Mouse (Mus musculus): Measurements from ENCODE around the gene Tbc1d2b. TPM values are rescaled to one million over a fixed set of nuclear protein-coding genes. Genes with fewer than 3 reads are reported as not detected.

Gene Tbc1d2b
- polyA plus RNA-seq, 1 experiment from 2014 or later = 5.8 TPM

DNA sequence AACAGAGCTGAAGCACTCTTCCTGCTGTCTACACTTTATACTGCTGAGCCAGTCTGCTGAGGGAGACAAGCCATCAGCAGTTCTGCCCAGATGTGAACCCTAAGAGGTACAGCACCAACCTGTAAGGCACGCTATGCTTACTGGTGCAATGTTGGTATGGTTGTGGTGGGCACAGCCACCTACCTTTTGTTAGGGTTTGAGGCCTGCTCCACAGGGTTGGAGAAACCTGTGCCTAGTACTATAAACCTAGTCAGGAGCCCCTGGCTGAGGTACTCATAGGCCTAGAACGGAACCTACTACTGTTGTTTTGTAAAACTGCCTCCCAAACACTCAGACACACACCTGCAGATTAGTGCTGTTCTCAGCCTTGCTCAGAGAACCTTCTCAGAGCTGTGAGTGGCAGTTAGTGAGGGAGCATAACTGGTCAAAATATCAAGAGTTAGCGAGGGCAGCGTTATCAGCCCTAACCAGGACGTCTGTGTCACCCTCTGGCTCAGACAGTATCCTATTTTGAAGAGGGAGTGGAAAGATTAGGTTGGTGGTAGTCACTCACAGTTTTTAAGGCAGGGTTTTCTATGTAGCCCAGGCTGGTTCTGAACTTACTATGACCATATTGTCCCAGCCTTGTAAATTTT, 20.3 kb downstream of the Tbc1d2b start:
- Histone ChIP-seq H3K4me1 (ENCODE audit: control insufficient read depth, insufficient read depth, low read length) (no peaks in the 10 kb centered on the region), H3K9me3 (ENCODE audit: control insufficient read depth, low read length) (no peaks in the 10 kb centered on the region), H3K27me3 (ENCODE audit: control insufficient read depth, insufficient read depth, low read length) (no peaks in the 10 kb centered on the region), H3K27ac (ENCODE audit: low read depth, low read length) (no peak overlapping the region), H3K9ac (replicated peaks; ENCODE audit: low read depth, low read length) (no peak overlapping the region), H3K4me2 (ENCODE audit: low read depth, low read length) (no peak overlapping the region), H3K4me3 (ENCODE audit: low read depth, low read length) (no peak overlapping the region), H3K36me3 (ENCODE audit: control insufficient read depth, insufficient read depth, low read length) (peaks cover 9% of the 10 kb centered on the region; the same call in 1 of the 2 replicates)
- WGBS = 93% methylated on average over 5 of the region's 5 CpGs
- ATAC-seq (ENCODE audit: low read depth) = no peak

DNA sequence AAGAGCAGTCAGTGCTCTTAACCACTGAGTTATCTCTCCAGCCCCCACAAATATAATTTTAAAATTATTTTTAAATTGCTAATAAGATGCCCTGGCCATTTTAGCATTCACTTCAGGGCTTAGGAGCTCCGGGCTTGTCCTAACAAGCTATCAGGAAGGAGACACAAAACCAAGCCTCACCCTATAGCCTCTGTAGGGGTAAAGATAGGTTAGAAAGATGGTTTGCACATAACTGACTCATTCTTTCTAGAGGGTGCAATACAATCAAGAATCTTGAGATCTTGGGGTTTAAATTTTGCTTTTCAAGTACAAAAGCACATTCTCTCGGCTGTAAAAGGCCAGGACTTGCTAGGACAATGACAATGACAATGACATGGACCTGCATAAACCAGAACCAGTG, 21.6 kb downstream of the Tbc1d2b start:
- WGBS = 90% methylated on average over 2 of the region's 2 CpGs
- ATAC-seq (ENCODE audit: low read depth) = no peak
- Histone ChIP-seq H3K4me3 (ENCODE audit: low read depth, low read length) (no peak overlapping the region), H3K4me1 (ENCODE audit: control insufficient read depth, insufficient read depth, low read length) (no peaks in the 10 kb centered on the region), H3K36me3 (ENCODE audit: control insufficient read depth, insufficient read depth, low read length) (peaks cover 9% of the 10 kb centered on the region; the same call in 1 of the 2 replicates), H3K4me2 (ENCODE audit: low read depth, low read length) (no peak overlapping the region), H3K27ac (ENCODE audit: low read depth, low read length) (no peak overlapping the region), H3K9me3 (ENCODE audit: control insufficient read depth, low read length) (no peaks in the 10 kb centered on the region), H3K9ac (replicated peaks; ENCODE audit: low read depth, low read length) (no peak overlapping the region), H3K27me3 (ENCODE audit: control insufficient read depth, insufficient read depth, low read length) (no peaks in the 10 kb centered on the region)

DNA sequence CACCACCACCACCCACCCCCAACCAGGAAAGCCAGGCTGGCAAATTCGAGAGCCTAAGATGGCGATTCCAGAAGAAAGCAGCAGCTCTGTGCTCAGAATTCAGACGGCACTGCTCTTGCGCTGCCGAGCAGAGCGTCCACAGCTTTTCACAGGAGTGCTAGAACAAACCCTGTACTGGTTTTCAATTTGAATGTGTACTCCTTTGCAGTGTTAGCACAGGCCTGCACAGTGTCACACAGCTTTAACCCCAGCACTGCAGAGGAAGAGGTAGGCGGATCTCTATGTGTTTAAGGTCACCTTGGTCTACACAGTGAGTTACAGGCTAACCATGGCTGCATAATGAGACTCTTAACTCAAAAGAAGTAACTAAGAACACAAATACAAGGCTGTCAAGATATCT, 22.3 kb downstream of the Tbc1d2b start:
- ATAC-seq (ENCODE audit: low read depth) = no peak

DNA sequence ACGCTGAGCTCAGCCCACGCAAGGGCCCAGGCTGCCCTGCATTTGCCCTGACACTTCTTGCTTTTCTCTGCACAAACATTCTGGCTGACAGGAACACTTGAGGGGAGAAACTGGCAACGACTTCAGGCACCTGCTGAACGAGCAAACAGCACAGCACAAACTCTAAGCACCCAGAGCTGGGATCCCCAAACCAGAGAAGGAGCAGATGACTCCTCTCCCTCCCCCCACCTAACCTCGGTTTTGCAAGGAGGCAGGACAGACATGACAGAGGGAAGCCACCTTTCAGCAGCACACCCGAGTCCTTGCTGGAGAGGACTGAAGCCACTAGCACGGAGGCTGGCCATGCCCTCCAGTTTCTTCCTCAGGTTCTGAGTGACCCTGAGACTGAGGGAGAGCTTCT, 23.3 kb downstream of the Tbc1d2b start:
- Histone ChIP-seq H3K27me3 (ENCODE audit: control insufficient read depth, insufficient read depth, low read length) (no peaks in the 10 kb centered on the region), H3K4me2 (ENCODE audit: low read depth, low read length) (no peak overlapping the region), H3K9me3 (ENCODE audit: control insufficient read depth, low read length) (no peaks in the 10 kb centered on the region), H3K4me1 (ENCODE audit: control insufficient read depth, insufficient read depth, low read length) (no peaks in the 10 kb centered on the region), H3K36me3 (ENCODE audit: control insufficient read depth, insufficient read depth, low read length) (peaks cover 9% of the 10 kb centered on the region; the same call in 1 of the 2 replicates), H3K4me3 (ENCODE audit: low read depth, low read length) (no peak overlapping the region), H3K9ac (replicated peaks; ENCODE audit: low read depth, low read length) (no peak overlapping the region), H3K27ac (ENCODE audit: low read depth, low read length) (no peak overlapping the region)
- no peak for ATAC-seq (ENCODE audit: low read depth)
- WGBS = 84% methylated on average over 7 of the region's 7 CpGs

More for the DNA sequence above, 22.3 kb downstream of the Tbc1d2b start:
- Histone ChIP-seq H3K27ac (ENCODE audit: low read depth, low read length) (no peak overlapping the region), H3K4me2 (ENCODE audit: low read depth, low read length) (no peak overlapping the region), H3K27me3 (ENCODE audit: control insufficient read depth, insufficient read depth, low read length) (no peaks in the 10 kb centered on the region), H3K4me3 (ENCODE audit: low read depth, low read length) (no peak overlapping the region), H3K9ac (replicated peaks; ENCODE audit: low read depth, low read length) (no peak overlapping the region), H3K4me1 (ENCODE audit: control insufficient read depth, insufficient read depth, low read length) (no peaks in the 10 kb centered on the region), H3K9me3 (ENCODE audit: control insufficient read depth, low read length) (no peaks in the 10 kb centered on the region), H3K36me3 (ENCODE audit: control insufficient read depth, insufficient read depth, low read length) (peaks cover 9% of the 10 kb centered on the region; the same call in 1 of the 2 replicates)
- 94% methylated on average over 7 of the region's 7 CpGs for WGBS

DNA sequence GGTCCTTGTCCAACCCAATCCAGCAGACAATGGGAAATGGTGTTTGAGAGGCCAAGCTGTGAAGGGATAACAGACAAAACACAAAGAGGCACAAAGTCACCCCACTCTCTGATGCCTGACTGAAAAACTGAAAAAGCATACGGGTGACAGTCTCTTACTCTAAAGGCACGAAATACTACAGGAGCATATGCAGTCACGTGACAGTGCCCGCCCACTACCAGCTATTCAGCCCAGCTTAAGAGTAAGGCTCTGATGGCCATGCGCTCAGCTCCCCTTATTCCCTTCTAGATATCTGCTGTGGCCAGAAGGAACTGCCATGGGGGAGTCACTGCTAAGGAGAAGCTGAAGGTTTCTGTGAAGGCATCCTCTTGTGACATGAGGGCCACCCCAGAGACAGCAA, 24.8 kb downstream of the Tbc1d2b start:
- H3K4me1 ChIP-seq (ENCODE audit: control insufficient read depth, insufficient read depth, low read length) = no peaks in the 10 kb centered on the region
- no peak overlapping the region for H3K27ac ChIP-seq (ENCODE audit: low read depth, low read length)
- no peak overlapping the region for H3K4me2 ChIP-seq (ENCODE audit: low read depth, low read length)
- no peaks in the 10 kb centered on the region for H3K27me3 ChIP-seq (ENCODE audit: control insufficient read depth, insufficient read depth, low read length)
- H3K9ac ChIP-seq (replicated peaks; ENCODE audit: low read depth, low read length) = no peak overlapping the region
- H3K36me3 ChIP-seq (ENCODE audit: control insufficient read depth, insufficient read depth, low read length) = peaks cover 9% of the 10 kb centered on the region; the same call in 1 of the 2 replicates
- 96% methylated on average over 5 of the region's 5 CpGs for WGBS
- H3K9me3 ChIP-seq (ENCODE audit: control insufficient read depth, low read length) = no peaks in the 10 kb centered on the region
- no peak for ATAC-seq (ENCODE audit: low read depth)
- H3K4me3 ChIP-seq (ENCODE audit: low read depth, low read length) = no peak overlapping the region

DNA sequence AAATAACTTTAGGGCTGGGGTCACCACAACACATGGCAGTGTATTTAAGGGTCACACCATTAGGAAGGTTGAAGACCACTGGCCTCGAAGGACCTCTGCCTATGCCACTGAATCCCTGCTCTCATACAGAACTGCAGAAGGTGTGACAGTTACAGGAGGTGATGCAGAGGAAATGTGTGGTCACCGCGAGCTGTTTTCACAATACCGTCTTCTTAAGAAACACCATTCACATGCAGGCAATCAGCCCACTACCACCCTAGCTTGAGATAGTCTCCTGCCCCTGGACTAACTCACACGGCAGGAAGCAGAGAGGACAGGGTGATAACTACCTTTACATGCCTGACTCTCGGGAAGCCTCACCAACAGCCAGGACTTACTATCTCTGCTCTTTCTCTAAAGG, 25.4 kb downstream of the Tbc1d2b start:
- no peaks in the 10 kb centered on the region for H3K9me3 ChIP-seq (ENCODE audit: control insufficient read depth, low read length)
- H3K4me1 ChIP-seq (ENCODE audit: control insufficient read depth, insufficient read depth, low read length) = no peaks in the 10 kb centered on the region
- H3K9ac ChIP-seq (replicated peaks; ENCODE audit: low read depth, low read length) = no peak overlapping the region
- no peaks in the 10 kb centered on the region for H3K27me3 ChIP-seq (ENCODE audit: control insufficient read depth, insufficient read depth, low read length)
- no peak overlapping the region for H3K4me3 ChIP-seq (ENCODE audit: low read depth, low read length)
- no peak for ATAC-seq (ENCODE audit: low read depth)
- 95% methylated on average over 6 of the region's 6 CpGs for WGBS
- H3K36me3 ChIP-seq (ENCODE audit: control insufficient read depth, insufficient read depth, low read length) = peaks cover 9% of the 10 kb centered on the region; the same call in 1 of the 2 replicates
- H3K4me2 ChIP-seq (ENCODE audit: low read depth, low read length) = no peak overlapping the region
- H3K27ac ChIP-seq (ENCODE audit: low read depth, low read length) = no peak overlapping the region

DNA sequence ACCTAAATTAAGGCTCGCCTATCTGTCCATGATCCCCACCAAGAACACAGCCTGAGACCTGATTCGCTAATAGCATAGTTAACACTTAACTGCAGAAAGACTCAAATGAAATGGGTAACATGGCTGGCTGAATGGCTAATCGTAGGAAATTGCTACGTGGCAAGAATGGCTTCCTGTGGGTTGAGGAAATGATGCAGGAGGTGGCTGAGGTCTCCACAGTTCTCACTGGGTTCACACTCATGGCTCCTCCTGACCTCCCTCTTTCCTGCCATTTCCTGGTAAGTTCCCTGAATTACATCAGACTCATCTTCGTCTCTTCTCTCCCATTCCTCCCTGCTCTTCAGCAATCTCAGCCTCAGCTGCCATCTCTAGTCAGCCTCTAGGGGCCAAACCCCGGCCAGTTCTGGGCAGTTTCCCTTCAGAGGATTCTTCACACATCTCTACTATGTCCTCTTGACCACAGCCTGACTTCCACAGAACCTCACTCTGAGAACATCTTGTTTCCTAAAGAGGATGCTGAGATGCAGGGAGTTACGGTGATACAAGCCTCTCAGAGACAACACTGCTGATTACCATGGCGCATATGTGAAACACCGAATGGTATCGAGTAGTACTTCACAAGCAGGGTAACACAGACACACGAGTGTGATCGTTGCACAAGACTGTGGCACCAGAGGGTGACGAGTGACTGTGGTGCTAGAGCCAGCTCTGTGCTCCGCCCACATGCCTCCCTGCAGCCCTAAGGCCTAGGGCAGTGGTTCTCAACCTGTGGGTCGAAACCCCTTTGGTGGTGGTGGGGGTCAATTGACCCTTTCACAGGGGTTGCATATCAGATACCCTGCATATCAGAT, 26.1 kb downstream of the Tbc1d2b start:
- 89% methylated on average over 15 of the region's 15 CpGs for WGBS

DNA sequence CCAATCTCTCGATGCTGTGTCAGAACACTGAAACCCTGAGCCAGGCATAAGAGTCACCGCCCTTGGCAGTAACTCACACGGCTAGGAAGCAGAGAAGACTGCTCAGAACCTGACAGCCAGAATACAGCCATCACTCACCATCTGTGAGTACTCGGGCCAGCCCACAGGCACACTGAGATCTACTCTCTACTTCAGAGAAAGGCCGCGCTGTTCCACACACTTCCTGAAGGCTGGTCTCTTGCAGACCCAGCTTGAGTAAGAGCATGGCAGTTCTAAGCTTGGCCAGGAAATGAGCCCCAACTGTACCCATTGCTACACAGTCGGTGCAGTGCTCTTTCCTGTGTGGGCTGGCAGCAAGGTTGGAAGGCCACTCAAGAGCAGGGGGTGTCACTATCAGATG, 27.7 kb downstream of the Tbc1d2b start:
- no peak overlapping the region for H3K27ac ChIP-seq (ENCODE audit: low read depth, low read length)
- no peaks in the 10 kb centered on the region for H3K4me1 ChIP-seq (ENCODE audit: control insufficient read depth, insufficient read depth, low read length)
- no peak overlapping the region for H3K4me3 ChIP-seq (ENCODE audit: low read depth, low read length)
- no peaks in the 10 kb centered on the region for H3K9me3 ChIP-seq (ENCODE audit: control insufficient read depth, low read length)
- WGBS = 88% methylated on average over 7 of the region's 7 CpGs
- H3K27me3 ChIP-seq (ENCODE audit: control insufficient read depth, insufficient read depth, low read length) = no peaks in the 10 kb centered on the region
- H3K4me2 ChIP-seq (ENCODE audit: low read depth, low read length) = no peak overlapping the region
- peaks cover 5% of the 10 kb centered on the region; the same call in 1 of the 2 replicates for H3K36me3 ChIP-seq (ENCODE audit: control insufficient read depth, insufficient read depth, low read length)
- no peak for ATAC-seq (ENCODE audit: low read depth)
- H3K9ac ChIP-seq (replicated peaks; ENCODE audit: low read depth, low read length) = no peak overlapping the region

More for the DNA sequence above, 26.1 kb downstream of the Tbc1d2b start:
- Histone ChIP-seq H3K9me3 (ENCODE audit: control insufficient read depth, low read length) (no peaks in the 10 kb centered on the region), H3K36me3 (ENCODE audit: control insufficient read depth, insufficient read depth, low read length) (peaks cover 9% of the 10 kb centered on the region; the same call in 1 of the 2 replicates), H3K4me2 (ENCODE audit: low read depth, low read length) (no peak overlapping the region), H3K4me1 (ENCODE audit: control insufficient read depth, insufficient read depth, low read length) (no peaks in the 10 kb centered on the region), H3K27me3 (ENCODE audit: control insufficient read depth, insufficient read depth, low read length) (no peaks in the 10 kb centered on the region), H3K4me3 (ENCODE audit: low read depth, low read length) (no peak overlapping the region), H3K27ac (ENCODE audit: low read depth, low read length) (no peak overlapping the region), H3K9ac (replicated peaks; ENCODE audit: low read depth, low read length) (no peak overlapping the region)
- ATAC-seq (ENCODE audit: low read depth) = no peak

DNA sequence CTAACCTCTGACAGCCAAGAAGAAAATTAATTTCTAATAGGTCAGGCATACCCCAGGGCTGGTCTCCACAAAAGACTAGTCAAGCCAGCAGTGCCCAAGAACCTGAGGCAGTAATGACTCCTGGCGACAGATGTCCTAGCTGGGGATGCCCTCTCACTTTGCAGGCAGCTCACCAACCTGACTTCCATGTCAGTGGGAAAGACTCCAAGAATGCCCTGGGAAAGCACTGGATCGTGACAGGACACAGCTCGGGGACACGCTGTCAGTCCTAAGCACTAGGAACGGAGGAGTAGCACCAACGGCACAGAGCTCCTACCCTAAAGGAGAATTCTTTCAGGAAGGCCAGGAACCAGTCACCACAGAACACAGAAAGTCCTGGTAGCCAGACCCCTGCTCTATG, 28.3 kb downstream of the Tbc1d2b start:
- no peak overlapping the region for H3K4me3 ChIP-seq (ENCODE audit: low read depth, low read length)
- WGBS = 92% methylated on average over 6 of the region's 6 CpGs
- peaks cover 5% of the 10 kb centered on the region; the same call in 1 of the 2 replicates for H3K36me3 ChIP-seq (ENCODE audit: control insufficient read depth, insufficient read depth, low read length)
- no peaks in the 10 kb centered on the region for H3K9me3 ChIP-seq (ENCODE audit: control insufficient read depth, low read length)
- ATAC-seq (ENCODE audit: low read depth) = no peak
- H3K27me3 ChIP-seq (ENCODE audit: control insufficient read depth, insufficient read depth, low read length) = no peaks in the 10 kb centered on the region
- H3K4me2 ChIP-seq (ENCODE audit: low read depth, low read length) = no peak overlapping the region
- no peak overlapping the region for H3K27ac ChIP-seq (ENCODE audit: low read depth, low read length)
- no peaks in the 10 kb centered on the region for H3K4me1 ChIP-seq (ENCODE audit: control insufficient read depth, insufficient read depth, low read length)
- H3K9ac ChIP-seq (replicated peaks; ENCODE audit: low read depth, low read length) = no peak overlapping the region

Measured in neural tube, embryonic 14.5 days (tissue).